Mouse (Mus musculus) monocyte, adult 5-6 weeks (primary cell): ENCODE data around the gene Rpn1. TPM values are rescaled to one million over a fixed set of nuclear protein-coding genes. Genes with fewer than 3 reads are reported as not detected.
"Not testable (repeated sequence)": the region's sequence is repeated elsewhere in the genome, so short reads cannot be mapped to it uniquely, and the experiment has no call there.

Experiments used
- ATAC-seq: fragments of 153-309, 156-312 bp; replicated peaks from 2 replicates; pipeline ENCODE4 v1.8.0; 2017; ENCODE audit warnings: mild to moderate bottlenecking; ENCODE audit not compliant: low TSS enrichment, insufficient number of reproducible peaks, severe bottlenecking, poor library complexity, low FRiP score
- total RNA-seq: library from RNA; stranded (forward); fragments of 200-1000, 200-491, 200-594 nt; gene quantifications from 3 replicates; pipeline ENCODE4 v1.2.3, GENCODE M21; 2017

The Rpn1 gene
- total RNA-seq, 1 experiment from 2014 or later = 66.8 TPM

DNA sequence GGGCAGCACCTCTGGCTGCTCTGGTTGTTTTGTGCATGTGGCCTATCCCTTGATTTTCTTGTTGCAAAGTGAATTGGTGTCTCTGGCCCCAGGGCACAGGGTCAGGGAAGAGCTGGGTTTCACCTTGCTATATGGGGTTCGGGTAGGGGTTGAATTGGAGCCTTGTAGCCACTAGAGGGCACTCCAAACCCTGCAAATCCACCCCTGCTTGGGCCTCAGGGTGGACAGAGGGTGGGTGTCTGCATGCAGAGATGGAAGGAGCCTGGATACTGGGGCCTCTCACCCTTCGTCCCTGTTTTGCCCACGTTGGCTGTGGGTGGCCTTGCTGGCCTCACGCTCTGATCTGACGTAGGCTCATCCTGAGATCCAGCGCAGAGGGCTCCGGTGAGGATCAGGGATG is 28.9 kb downstream of the Rpn1 start:
- peak; percentile 38; the same call in 1 of the 2 replicates for ATAC-seq

DNA sequence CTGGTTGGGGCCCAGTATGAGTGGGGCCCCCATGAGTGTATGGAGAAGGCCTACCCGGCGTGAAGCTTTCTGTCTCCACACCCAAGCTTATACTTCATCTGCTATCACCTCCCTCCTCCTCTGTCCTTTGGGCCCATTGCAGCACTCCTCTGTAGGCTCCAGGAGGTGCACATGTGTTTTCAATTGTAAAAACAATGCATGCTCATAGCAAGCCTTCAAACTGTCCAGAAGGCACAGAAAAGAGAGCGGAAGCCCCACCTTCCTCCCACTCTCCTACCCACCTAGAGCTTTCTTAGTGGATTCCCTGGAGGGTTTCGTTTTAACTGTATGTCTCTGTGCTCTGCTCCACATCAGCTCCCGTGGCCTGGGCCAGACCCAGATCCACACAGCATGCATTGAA is 30.1 kb downstream of the Rpn1 start:
- ATAC-seq = no peak

DNA sequence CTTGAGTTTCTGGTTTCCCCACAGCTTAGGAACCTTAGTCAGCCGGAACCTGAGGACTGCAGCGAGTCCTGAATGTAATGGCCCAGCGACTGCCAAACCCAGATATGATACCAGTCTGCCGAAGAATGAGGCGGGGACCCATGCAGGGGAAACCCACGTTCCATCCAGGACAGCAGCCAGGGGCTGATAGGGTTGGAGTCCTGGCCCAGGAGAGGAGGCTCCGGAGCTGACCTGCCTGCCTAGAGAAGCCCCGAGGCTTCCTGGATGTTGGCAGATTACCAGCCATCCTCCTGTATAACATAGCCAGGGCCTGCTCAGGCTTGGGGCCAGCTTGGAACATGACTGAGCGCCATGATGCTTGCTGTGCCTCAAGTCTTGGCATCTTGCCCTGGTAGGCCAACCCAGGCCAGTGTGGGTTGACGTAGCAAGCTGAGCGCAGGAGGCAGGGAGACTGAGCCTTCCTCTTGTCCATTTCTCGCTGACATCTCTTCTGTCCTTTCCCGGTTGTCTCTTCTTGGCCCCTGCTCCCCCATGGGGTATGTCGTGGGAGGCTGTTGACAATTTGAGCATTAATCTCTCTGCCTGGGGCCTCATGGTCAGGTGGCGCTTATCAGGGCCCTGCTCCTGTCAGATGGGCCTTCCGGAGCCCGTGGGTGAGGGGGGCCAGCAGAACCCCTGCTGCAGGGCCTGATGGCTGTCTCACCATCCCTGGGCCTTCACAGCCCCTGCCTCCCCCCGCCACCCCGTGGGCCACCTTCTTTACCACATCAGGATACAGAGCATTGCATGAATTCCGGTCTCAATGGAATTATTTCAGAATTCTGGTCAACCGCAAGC is 32.3 kb downstream of the Rpn1 start:
- ATAC-seq = peak; percentile 22; the same call in 1 of the 2 replicates

DNA sequence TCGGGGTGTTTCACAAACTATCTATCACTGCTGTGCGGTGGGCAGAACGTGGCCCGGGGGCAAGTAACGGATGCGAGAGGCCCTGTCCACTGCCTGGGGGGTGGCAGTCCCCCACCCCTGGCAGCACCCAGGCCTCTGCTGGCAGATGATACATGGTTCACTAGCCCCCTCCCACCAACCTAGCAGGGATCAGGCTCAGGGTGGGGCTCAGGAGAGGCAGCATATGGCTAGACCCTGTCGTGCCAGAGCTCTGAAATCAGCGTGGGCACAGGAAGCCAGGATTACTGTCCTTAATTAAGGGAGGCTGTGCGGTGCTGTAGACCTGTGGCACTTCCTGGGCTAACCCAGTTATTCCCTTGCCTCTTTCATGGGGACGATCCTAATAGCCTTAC is 32.9 kb downstream of the Rpn1 start:
- ATAC-seq = no peak

DNA sequence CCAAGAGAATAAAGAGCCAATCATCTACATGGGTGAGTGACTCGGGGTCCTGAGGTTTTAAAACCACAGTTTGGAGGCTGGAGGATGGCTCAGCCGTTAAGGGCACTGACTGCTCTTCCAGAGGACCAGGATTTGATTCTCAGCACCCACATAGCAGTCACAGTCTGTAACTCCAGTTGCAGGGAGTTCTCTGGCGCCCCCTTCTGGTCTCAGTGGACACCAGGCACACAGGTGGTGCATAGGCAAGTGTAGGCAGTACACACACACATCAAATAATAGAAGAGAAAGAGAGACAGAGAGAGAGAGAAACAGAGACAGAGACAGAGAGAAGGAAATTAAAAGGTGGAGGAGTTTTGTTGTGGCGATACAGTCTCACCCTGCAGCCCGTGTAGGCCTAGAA is 35.0 kb downstream of the Rpn1 start:
- ATAC-seq = no peak

DNA sequence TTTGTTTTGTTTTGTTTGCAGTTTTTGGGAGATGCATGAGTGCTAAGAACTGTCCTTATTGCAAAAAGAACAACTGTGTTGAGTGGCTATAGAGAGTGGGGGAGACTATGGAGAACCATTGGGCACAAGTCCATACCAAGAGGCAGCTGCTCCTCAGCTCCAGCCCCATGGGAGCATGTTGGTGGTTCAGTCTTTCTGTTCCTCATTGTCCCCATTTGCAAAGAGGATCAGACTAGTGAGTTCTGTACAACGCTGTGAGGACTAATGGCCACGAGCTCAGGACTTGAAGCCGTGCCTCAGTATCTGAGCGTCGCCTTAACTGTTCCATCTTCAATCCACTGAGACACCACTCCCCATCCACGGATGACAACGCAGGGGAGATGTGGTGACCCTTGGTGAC is 36.5 kb downstream of the Rpn1 start:
- no peak for ATAC-seq

DNA sequence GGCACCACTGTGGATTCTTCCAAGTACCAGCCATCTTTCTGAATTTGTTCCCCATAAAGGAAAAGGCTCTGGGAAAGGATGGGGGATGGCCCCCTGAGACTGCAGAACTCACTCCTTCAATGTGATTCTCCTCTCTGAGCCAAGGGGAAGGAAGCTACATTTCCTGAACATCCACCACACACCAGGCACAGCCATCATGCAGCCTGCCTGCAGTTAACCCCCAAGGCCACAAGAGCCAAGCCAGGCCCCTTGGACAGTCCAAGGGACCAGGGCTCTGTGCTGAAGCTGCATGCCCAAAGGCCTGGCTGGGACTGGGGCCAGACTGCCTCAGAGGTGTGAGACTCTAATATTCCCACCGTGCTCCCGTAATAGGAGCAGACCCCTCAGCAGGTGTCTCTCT is 37.5 kb downstream of the Rpn1 start:
- no peak for ATAC-seq

DNA sequence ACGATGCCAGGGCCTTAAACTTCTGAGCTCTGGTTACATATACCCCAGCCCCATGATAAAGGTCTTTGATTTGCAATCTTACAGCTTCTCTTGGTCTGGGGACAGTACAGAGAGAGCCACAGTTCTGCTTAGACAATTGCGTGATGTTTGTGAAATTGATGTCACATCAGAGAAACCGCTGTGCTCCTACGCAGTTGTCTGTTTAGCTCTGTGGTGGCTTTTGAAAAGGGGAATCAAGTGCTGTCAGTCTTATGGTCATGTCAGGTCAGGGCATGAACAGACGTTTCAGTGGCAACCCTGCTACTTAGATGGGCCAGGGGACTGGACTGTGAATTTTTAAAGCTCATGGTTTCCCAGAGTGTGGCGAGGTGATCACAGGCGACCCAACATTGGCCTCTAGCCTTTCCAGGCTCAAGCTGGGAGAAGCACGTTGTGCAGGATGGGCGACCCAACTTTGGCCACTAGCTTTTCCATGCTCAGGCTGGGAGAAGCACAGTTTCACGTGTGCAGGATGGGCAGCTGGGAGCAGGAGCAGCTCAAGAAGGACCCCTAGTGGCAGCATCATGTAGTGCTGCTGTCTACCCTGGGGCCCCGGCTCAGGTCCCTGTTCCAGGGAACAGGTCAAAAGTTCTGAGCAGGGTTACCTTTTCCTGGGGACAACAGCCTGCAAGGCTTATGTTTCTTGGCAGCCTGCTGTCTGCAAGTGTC is 39.0 kb downstream of the Rpn1 start:
- ATAC-seq = no peak; the same call in 1 of the 2 replicates

DNA sequence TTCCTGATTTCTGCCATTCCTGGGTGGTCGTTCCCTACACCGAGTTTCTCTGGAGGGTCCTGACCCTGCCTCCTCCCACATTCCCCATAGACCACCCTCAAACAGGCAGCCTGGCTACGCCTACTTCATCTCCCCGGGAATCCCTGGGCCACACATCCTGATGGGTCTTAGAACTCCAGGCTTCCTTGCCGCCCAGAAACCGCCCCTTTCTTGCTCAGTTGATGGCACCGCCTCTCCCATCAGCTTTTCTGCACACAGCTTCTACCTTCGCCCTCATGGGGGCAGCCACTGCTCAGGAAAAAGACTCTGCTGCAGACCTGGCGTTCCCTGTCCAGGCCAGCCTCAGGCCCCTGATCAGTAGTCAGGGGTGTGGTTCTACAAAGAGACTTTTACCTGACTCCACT is 39.6 kb downstream of the Rpn1 start:
- ATAC-seq = no peak

DNA sequence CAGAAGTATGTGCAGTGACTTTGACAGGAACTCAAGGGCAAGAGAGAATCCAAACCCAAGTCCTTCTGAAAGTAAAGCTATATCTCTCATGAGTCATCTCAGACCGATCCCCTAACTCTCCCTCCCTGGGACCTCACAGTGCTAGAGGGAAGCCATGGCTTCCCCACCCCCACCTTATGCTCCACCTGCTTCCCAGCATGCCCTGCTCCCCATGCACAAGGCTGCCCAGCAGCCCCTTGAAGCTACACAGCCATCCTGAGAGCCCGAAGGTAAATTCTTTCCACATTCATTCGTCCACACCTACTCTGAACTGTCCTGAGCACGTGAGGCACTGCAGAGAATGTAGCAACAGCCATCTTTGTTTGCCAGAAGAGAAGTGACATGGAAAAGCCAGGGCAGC is 40.3 kb downstream of the Rpn1 start:
- ATAC-seq = no peak

DNA sequence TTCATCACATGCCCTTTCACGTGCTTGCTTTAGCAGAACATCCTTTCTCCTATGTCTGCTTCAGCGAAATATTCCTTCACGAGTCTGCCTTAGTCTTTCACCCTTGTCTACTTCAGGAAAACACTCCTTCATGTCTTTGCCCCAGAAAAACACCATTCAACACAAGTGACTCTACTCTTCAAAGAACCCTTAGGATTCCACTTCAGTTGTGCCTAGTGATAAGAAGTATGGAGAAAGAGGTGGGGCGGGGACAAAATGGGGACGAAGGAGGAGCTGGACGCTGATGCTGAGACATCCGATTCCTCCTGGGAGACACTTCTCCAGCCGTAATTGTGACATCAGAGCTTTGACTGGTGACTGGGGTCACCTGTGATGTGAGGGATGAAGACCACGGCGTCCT is 41.5 kb downstream of the Rpn1 start:
- not testable (repeated sequence) for ATAC-seq

DNA sequence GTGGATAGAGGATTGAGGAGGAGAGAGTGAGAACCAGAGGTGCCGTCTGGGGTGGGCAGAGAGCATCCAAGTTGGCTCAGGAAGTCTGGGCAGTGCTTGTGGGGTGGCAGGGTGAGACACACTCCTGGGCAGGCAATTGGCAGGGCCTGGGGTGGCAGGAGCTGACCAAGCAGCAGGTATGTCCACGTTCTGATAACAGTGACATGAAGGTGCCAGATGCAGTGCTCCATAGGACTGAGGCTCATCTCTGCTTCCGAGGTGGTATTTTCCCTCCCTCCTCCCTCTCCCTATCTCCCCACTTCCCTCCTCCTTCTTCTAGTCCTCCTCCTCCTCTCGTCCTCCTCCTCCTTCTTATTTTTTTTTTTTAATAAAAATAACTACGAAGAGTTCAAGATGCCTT is 47.2 kb downstream of the Rpn1 start:
- no peak for ATAC-seq

DNA sequence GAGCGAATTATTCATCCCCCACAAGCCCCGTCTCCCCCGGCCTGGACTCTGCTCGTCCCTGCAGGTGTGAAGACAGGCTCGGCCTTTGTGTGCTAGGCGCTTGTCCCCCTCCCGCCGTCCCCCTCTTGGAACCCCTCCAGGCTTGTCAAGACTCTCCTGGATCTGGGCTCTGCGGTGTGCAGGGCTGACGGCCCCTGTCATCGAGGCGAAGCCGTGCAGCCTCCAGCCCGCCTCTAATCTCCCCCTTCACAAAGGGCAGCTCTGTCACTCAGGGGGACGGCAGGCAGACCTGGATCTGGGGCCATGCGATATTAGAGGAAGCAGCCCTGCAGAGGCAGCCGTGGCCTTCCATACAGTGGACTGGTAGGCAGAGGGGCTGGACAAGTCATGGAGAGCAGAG is 47.8 kb downstream of the Rpn1 start:
- ATAC-seq = no peak

DNA sequence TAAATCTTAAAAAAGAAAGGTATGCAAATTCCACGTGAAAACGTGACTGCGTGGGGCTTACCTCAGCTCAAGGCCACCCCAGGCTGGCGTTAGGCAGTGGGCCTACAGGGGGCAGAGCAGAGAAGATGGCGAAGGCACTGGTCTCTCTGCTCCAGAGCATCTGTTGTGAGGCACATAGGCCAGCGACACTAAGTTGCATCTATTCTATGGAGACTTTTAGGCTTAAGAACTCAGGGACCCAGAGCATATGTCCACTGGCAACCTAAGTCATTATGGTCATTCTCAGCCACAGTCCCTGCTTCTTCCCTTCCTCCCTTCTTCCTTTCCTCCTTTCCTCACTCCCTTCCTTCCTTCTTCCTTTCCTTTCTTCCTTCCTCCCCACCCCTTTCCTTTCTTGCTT is 48.8 kb downstream of the Rpn1 start:
- ATAC-seq = no peak

DNA sequence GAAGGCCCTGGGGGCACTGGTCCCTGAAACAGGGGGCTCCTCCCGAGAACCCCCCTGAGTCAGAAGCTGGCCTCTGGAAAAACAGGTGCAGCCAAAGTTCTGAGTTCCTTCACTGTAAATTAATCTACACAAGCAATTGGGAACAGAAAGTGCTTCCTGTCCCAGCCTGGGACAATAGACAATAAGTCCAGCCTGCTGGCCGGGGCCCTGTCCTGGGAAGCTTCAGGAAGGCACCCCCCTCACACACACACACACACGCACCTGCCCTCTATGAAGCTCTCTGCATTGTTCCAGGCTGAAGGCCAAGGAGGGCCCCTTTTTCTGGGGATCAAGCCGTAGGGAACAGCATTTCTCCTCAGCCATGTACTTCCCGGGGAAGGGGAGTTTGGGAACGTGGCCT is 49.6 kb downstream of the Rpn1 start:
- ATAC-seq = no peak

DNA sequence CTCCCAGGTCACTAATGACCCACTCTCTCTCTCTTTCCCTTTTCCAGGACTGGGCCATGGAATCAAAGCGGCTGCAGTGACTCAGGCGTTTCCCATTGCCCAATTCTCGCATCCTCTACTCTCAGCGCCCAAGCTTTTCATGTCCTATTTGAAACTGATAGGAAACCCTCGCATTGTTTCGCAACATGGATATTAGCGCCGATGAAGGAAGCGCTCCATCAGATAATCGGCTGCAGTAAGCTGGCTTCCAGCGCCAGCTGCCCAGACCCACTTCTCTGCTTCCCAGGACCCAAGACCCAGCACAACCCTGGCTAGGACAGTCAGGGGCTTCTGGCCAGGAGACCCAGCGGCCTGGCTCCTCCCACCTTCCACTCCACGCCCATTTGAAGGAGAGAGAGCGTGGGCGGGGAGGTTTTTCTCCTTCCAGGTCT is 51.9 kb downstream of the Rpn1 start:
- no peak for ATAC-seq

DNA sequence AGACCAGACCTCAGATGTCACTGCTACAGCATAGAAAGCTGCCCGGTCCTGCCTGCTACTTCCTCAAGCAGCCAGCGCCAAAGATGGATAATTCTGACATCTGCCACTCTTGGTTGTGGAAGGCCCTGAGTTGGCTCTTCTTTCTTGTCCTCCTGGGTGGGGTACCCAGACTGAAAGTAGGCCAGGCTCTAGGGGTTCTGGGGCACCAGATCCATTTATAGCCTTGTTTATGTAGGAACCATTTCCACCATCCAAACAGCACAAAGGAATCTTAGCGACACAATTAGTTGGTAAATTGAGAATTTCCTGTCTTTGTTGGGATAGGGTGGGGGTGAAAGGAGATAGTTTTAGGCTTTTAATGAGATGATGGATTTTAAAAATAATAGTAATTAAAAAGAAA is 54.2 kb downstream of the Rpn1 start:
- no peak for ATAC-seq

DNA sequence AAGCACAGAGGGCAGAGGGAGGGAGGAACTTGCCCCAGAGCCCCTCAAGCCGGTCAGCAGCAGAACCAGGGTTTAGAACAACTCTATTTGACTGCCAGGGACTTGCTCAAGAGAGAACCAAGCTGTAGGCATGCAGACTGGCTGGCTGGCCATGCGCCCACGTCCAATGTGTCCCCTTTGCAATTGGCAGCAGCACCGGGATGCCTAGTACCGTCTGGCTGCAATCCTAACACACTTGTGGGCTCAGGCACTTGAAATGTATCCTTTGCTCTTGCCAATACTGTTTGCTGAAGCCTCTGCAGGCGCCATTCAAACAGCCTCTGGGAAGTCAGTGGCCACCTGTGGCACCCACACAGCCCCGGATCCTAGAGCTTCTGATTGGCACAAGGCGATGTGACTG is 56.0 kb downstream of the Rpn1 start:
- ATAC-seq = no peak

DNA sequence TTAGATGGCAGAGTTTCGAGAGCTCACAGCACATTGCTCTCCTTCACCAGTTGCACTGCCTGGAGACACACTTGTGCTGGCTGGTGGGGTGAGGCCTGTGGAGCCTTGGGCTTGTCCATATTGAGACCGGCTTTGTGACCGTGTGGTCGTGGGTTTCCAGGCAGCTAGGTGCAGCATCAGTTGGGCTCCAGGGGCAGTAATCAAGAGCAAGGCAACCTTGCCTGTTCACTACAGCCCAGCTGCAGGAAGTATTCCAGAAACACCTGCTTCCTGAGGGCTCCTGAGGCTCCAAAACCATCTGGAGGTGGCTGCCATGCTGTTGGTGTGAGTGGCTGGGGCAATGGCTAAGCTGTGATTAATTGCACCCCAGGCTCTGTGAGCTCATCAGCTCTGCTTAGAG is 61.5 kb downstream of the Rpn1 start:
- ATAC-seq = no peak

DNA sequence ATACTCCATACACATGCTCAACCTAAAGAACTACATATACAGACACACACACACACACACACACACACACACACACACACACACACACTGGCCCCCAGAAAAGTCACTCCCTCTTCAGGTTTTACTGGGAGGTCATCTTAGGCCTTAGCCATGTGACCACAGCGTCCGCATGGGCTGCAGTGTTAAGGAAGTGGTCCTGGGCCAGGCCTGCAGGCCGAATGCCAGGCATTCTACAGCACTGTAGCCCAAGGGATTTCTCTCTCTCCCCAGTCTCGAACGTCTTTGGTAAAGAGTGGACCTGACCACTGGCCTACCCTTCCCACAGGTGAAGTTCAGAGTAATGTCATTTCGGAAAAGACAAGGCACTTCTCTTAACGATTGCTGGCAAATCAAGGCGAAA is 62.3 kb downstream of the Rpn1 start:
- no peak for ATAC-seq
